Mouse (Mus musculus) brain, embryonic 14.5 days (tissue): ENCODE results near the gene Tnfsf9.

Experiments used
- CTCF ChIP-seq: fragments of 200-500 bp; IDR thresholded peaks from 2 replicates; pipeline ENCODE4 v1.5.1; 2012; ENCODE audit warnings: inconsistent platforms, mild to moderate bottlenecking, moderate library complexity, borderline replicate concordance; ENCODE audit not compliant: insufficient read depth, insufficient read length; ENCODE audit errors: extremely low read depth
- POLR2A ChIP-seq: fragments of 200-500 bp; IDR thresholded peaks from 2 replicates; pipeline ENCODE4 v1.6.1; 2012; ENCODE audit warnings: mild to moderate bottlenecking, inconsistent platforms, borderline replicate concordance; ENCODE audit not compliant: poor library complexity, insufficient read depth, insufficient read length, severe bottlenecking; ENCODE audit errors: extremely low read depth

DNA sequence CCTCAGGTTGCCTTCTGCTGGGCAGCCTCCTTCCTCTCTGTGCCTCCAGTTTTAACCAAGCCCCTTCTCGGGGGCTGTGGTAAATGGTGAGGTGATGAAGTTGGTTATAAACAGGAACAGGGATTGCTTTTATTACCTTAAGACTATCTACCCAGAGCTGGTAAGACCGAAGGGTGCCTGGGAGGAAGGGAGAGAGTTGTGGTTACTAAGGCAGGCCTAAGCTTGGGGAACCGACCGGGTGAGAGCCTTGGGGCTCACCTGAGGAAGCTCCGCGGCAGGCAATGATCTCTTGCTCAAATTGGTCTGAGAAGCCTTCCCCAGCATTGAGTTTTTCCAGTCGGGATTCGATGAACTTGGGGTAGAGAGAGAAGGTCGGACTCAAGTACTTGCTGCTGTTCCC lies 34.9 kb upstream of the Tnfsf9 start:
- no peak for TF ChIP-seq CTCF
- TF ChIP-seq POLR2A = no peak
